9 mouse cellular contexts compared by ENCODE assay signal in genomic region chr4:120420685-120421084, GRCm38 (mm10). TPM values are rescaled to one million over a fixed set of nuclear protein-coding genes. Genes with fewer than 3 reads are reported as not detected.
DNase-seq lines count a peak whose midpoint lies in the region; ATAC-seq and TF ChIP-seq lines count a peak whose summit lies in the region.
"Had no signal": no experiment of that assay in that cellular context is flagged by ENCODE, and none has a peak within 500 bp of the region (broad histone marks: within the 10 kb centered on the region; RNA-seq: fewer than 3 reads in every experiment).

No protein-coding gene starts in this region.

- no peaks in the 10 kb centered on the region for H3K9me3 ChIP-seq in hindbrain, embryonic 12.5 days (replicated peaks)
- H3K9me3 ChIP-seq in hindbrain, embryonic 16.5 days (ENCODE audit: control insufficient read depth, low read length), result no peaks in the 10 kb centered on the region
- H3K9me3 ChIP-seq in embryonic facial prominence, embryonic 10.5 days, result no peaks in the 10 kb centered on the region
- H3K9me3 ChIP-seq in lung, postnatal 0 days (ENCODE audit: low read length), result no peaks in the 10 kb centered on the region

- H3K4me2 ChIP-seq in hindbrain, embryonic 12.5 days (replicated peaks), result no peak overlapping the region
- H3K4me2 ChIP-seq in hindbrain, embryonic 16.5 days (ENCODE audit: low read length), result no peak overlapping the region
- no peak overlapping the region for H3K4me2 ChIP-seq in lung, postnatal 0 days (replicated peaks; ENCODE audit: low read depth, low read length)

- TF ChIP-seq EP300 in lung, postnatal 0 days (IDR thresholded peaks at IDR 0.05), result no peak

- H3K4me3 ChIP-seq in hindbrain, embryonic 12.5 days, result no peak overlapping the region
- H3K4me3 ChIP-seq in hindbrain, embryonic 16.5 days (ENCODE audit: low read length), result no peak overlapping the region
- H3K4me3 ChIP-seq in embryonic facial prominence, embryonic 10.5 days, result no peak overlapping the region
- no peak overlapping the region for H3K4me3 ChIP-seq in lung, postnatal 0 days (ENCODE audit: low read depth, low read length)

- H3K4me1 ChIP-seq in hindbrain, embryonic 12.5 days, result peaks cover 14% of the 10 kb centered on the region
- H3K4me1 ChIP-seq in hindbrain, embryonic 16.5 days (ENCODE audit: control insufficient read depth, insufficient read depth, low read depth, low read length), result peaks cover 3% of the 10 kb centered on the region; the same call in 1 of the 2 replicates
- peaks cover 13% of the 10 kb centered on the region; the same call in 1 of the 2 replicates for H3K4me1 ChIP-seq in embryonic facial prominence, embryonic 10.5 days
- peaks cover 3% of the 10 kb centered on the region; the same call in 1 of the 2 replicates for H3K4me1 ChIP-seq in lung, postnatal 0 days (ENCODE audit: insufficient read depth, low read depth, low read length)

- no peaks in the 10 kb centered on the region for H3K36me3 ChIP-seq in hindbrain, embryonic 12.5 days
- H3K36me3 ChIP-seq in hindbrain, embryonic 16.5 days (ENCODE audit: control insufficient read depth, insufficient read depth, low read length), result no peaks in the 10 kb centered on the region
- no peaks in the 10 kb centered on the region for H3K36me3 ChIP-seq in embryonic facial prominence, embryonic 10.5 days (replicated peaks)
- no peaks in the 10 kb centered on the region for H3K36me3 ChIP-seq in lung, postnatal 0 days (ENCODE audit: insufficient read depth, low read length)

- no peak overlapping the region for H3K9ac ChIP-seq in hindbrain, embryonic 12.5 days
- no peak overlapping the region for H3K9ac ChIP-seq in hindbrain, embryonic 16.5 days (ENCODE audit: low read depth, low read length)
- H3K9ac ChIP-seq in lung, postnatal 0 days (replicated peaks; ENCODE audit: low read depth), result no peak overlapping the region
- H3K9ac ChIP-seq: forebrain, postnatal 0 days had no signal

- no peak for TF ChIP-seq CTCF in lung, postnatal 0 days (IDR thresholded peaks at IDR 0.05)

- no peaks in the 10 kb centered on the region for H3K27me3 ChIP-seq in hindbrain, embryonic 12.5 days
- no peaks in the 10 kb centered on the region for H3K27me3 ChIP-seq in hindbrain, embryonic 16.5 days (replicated peaks; ENCODE audit: control insufficient read depth, insufficient read depth, low read length)
- no peaks in the 10 kb centered on the region for H3K27me3 ChIP-seq in embryonic facial prominence, embryonic 10.5 days (replicated peaks; ENCODE audit: low read depth, poor library complexity, severe bottlenecking)
- H3K27me3 ChIP-seq in lung, postnatal 0 days (replicated peaks; ENCODE audit: insufficient read depth, low read length), result no peaks in the 10 kb centered on the region

- peak; percentile 35; the same call in 1 of the 2 replicates for ATAC-seq in hindbrain, embryonic 12.5 days (ENCODE audit: low FRiP score)
- no peak for ATAC-seq in hindbrain, embryonic 16.5 days
- no peak for ATAC-seq in lung, postnatal 0 days
- ATAC-seq: forebrain, postnatal 0 days had no signal

- H3K27ac ChIP-seq in hindbrain, embryonic 12.5 days, result no peak overlapping the region
- no peak overlapping the region for H3K27ac ChIP-seq in hindbrain, embryonic 16.5 days (ENCODE audit: low read depth, low read length)
- H3K27ac ChIP-seq in embryonic facial prominence, embryonic 10.5 days (replicated peaks), result no peak overlapping the region
- H3K27ac ChIP-seq in lung, postnatal 0 days (ENCODE audit: low read length), result no peak overlapping the region

- peak; percentile 38 for DNase-seq in embryonic facial prominence, embryonic 10.5 days (ENCODE audit: low spot score)
- peak; percentile 53 for DNase-seq in kidney, adult 11 months
- peak; percentile 31 for DNase-seq in lung, postnatal 0 days (ENCODE audit: low spot score)
- no peak for DNase-seq in layer of hippocampus, adult 9-10 months (ENCODE audit: low spot score)
- no peak for DNase-seq in frontal cortex, postnatal 25 days (ENCODE audit: low spot score in 2 of 2)
- DNase-seq in Muller cell, postnatal 12 days (ENCODE audit: inconsistent ontology term), result no peak
- DNase-seq: forebrain, postnatal 0 days had no signal

RNA-seq across cellular contexts. Expression of gene Scmh1, which starts 15.6 kb away (rescaled TPM):
- polyA plus RNA-seq in hindbrain, embryonic 12.5 days (2016; fragmentation: Nextera tagmentation; extraction: Ambion mirVana), result 78.3 and 79.0 TPM in 2 replicates
- 74.5 and 90.0 TPM in 2 replicates for polyA plus RNA-seq in hindbrain, embryonic 16.5 days (2015; fragmentation: Nextera tagmentation; extraction: Ambion mirVana)
- polyA plus RNA-seq in embryonic facial prominence, embryonic 10.5 days (2016; fragmentation: Nextera tagmentation; extraction: Ambion mirVana), result 34.7 and 40.8 TPM in 2 replicates
- polyA plus RNA-seq in lung, postnatal 0 days (2015; fragmentation: Nextera tagmentation; extraction: Ambion mirVana), result 24.6 and 26.1 TPM in 2 replicates

Comparison
In these comparisons a context has a peak if more than half of its experiments do, and no peak if none do; other contexts are left out.
1. DNase-seq: peak in embryonic facial prominence, embryonic 10.5 days (single experiment), kidney, adult 11 months (single experiment) and lung, postnatal 0 days (single experiment); none in layer of hippocampus, adult 9-10 months (single experiment), frontal cortex, postnatal 25 days (0 of 2) and Muller cell, postnatal 12 days (single experiment).